Mouse (Mus musculus): ENCODE measurements at regions not wholly inside any gene's neighbourhood (a gene's known extent, or its start where the extent isn't known, plus 50 kb on each side); places are given as distances from the start of the nearest gene placed in this dataset.

DNA sequence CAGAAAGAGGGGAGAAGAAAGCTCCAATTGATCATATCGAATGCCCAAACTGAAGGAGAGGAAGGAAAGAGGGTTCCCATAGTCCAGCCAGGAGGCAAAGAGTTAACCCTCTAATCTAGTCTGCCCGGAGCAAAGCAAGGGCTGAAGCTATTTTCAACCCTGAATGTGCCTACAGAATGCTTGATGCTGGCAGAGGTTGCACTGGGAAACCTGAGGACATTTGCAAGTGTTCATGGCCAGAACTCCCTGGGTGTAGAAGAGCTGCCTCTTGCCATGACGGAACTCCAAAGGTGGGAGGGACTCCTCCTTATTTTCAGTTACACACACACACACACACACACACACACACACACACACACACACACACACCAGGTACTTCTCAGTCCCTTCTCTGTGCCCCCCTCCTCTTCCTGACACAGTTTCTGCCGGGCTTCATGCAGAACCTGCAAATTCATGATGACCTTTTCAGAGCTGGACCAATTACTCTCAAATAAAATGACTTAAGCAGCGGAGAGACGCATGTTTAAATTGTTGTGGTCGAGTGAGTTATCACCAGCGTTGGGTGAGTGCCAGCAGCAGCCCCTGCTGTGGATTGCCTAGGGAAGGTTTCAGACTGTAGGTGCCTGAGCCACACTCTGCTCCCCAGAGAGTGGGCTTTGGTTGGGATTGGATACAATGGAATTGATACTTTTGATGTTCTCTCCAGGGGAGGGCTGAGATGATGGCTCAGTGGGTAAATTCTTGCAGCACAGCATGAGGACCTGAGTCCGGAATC lies 152.1 kb upstream of the Sdk2 start:
- Histone ChIP-seq H3K27me3 (replicated peaks; ENCODE audit: control insufficient read depth, insufficient read depth, low read length) (0 out of 2 replicates have a peak, but pooled peaks cover 15% of the 10 kb centered on the region), H3K27ac (replicated peaks; ENCODE audit: low read depth, low read length) (no peak overlapping the region), H3K4me2 (ENCODE audit: low read depth, low read length) (no peak overlapping the region), H3K9me3 (ENCODE audit: control insufficient read depth, low read length) (peaks cover 6% of the 10 kb centered on the region; the same call in 1 of the 2 replicates), H3K4me1 (ENCODE audit: control insufficient read depth, insufficient read depth, low read length) (peaks cover 21% of the 10 kb centered on the region), H3K4me3 (ENCODE audit: low read depth, low read length) (no peak overlapping the region), H3K9ac (ENCODE audit: low read depth, low read length) (no peak overlapping the region), H3K36me3 (ENCODE audit: control insufficient read depth, insufficient read depth, low read length) (no peaks in the 10 kb centered on the region)
- 25% methylated on average over 9 of the region's 9 CpGs for WGBS
- ATAC-seq (ENCODE audit: low read depth) (0 out of 2 replicates have a peak, but pooled peaks have one; percentile 8), DNase-seq (ENCODE audit: low spot score) (peak; percentile 35)

DNA sequence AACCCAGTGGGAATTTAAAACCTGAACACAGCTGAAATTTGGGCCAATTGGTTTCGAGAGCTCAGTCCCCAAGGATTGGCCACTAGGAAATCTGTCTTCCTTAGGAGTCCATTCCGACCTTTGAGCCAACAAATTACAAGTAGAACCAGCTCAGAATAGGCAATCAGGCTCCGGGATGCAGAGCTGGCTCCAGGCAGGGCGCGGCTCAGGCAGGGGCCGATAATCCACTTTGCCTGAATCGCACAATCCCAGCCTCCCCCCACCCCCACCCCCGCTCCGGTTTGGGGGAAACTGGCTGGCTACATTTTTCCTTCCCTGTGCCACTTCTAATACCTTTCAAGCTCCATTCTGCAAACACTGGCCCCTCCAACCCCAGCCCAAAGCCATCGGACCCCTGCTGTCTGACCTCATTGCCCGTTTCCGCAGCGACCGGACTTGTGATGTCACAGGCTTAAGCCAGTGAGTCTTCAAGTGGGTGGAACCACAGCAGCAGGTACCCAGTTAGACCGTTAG lies 150.5 kb upstream of the Sdk2 start:
- ATAC-seq (ENCODE audit: low read depth) (peak; percentile 48; the same call in 1 of the 2 replicates), DNase-seq (ENCODE audit: low spot score) (no peak)
- Histone ChIP-seq H3K4me1 (ENCODE audit: control insufficient read depth, insufficient read depth, low read length) (peaks cover 21% of the 10 kb centered on the region), H3K9me3 (ENCODE audit: control insufficient read depth, low read length) (no peaks in the 10 kb centered on the region), H3K36me3 (ENCODE audit: control insufficient read depth, insufficient read depth, low read length) (no peaks in the 10 kb centered on the region), H3K27me3 (replicated peaks; ENCODE audit: control insufficient read depth, insufficient read depth, low read length) (0 out of 2 replicates have a peak, but pooled peaks cover 15% of the 10 kb centered on the region), H3K4me2 (ENCODE audit: low read depth, low read length) (peak overlapping the region; percentile 49), H3K4me3 (ENCODE audit: low read depth, low read length) (peak overlapping the region; percentile 20), H3K27ac (replicated peaks; ENCODE audit: low read depth, low read length) (no peak overlapping the region), H3K9ac (ENCODE audit: low read depth, low read length) (peak overlapping the region; percentile 48; the same call in 1 of the 2 replicates)
- 5% methylated on average over 15 of the region's 15 CpGs for WGBS

DNA sequence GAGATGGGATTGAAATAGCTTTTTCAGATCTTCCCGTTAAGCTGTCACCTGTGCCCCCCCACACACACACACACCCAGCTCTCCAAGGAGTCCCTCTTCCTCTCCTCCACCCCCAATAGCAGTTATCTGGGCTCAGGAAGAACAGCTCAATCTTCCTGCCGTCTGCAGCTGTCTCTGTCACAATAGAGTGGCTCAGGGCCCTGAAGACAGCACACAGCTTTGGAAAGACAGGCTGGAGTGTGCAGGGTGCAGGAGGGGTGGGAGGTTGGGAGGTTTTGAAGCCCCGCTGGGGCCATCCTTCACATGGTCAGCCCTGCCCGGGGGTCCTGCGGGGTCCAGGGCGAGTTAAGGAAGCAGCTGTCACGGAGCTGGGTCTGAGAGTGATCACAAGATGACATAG lies 149.6 kb upstream of the Sdk2 start:
- H3K9ac ChIP-seq (ENCODE audit: low read depth, low read length): no peak overlapping the region
- H3K4me2 ChIP-seq (ENCODE audit: low read depth, low read length): no peak overlapping the region
- peaks cover 21% of the 10 kb centered on the region for H3K4me1 ChIP-seq (ENCODE audit: control insufficient read depth, insufficient read depth, low read length)
- 0 out of 2 replicates have a peak, but pooled peaks cover 15% of the 10 kb centered on the region for H3K27me3 ChIP-seq (replicated peaks; ENCODE audit: control insufficient read depth, insufficient read depth, low read length)
- no peak for DNase-seq (ENCODE audit: low spot score)
- no peaks in the 10 kb centered on the region for H3K9me3 ChIP-seq (ENCODE audit: control insufficient read depth, low read length)
- 18% methylated on average over 7 of the region's 7 CpGs for WGBS
- no peak overlapping the region for H3K4me3 ChIP-seq (ENCODE audit: low read depth, low read length)
- no peaks in the 10 kb centered on the region for H3K36me3 ChIP-seq (ENCODE audit: control insufficient read depth, insufficient read depth, low read length)
- no peak overlapping the region for H3K27ac ChIP-seq (replicated peaks; ENCODE audit: low read depth, low read length)
- ATAC-seq (ENCODE audit: low read depth): no peak

DNA sequence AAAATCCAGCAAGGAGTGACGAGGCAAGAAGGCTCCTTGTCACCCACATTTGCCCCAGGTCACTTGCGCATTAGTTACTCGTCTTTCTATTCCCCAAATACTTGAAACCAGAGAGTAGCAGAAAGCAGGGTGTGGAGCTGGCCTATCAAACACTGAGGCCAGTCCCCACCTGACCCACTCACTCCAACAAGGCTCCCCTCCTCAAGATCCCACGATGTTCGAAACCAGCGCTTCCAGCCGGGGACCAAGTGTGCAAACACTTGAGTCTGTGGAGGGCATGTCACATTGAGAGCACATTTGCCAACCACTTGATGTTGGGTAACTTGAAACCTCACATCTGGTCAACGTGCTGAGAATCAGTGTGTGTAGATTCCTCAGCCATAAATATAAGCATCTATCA lies 148.4 kb upstream of the Sdk2 start:
- H3K36me3 ChIP-seq (ENCODE audit: control insufficient read depth, insufficient read depth, low read length): no peaks in the 10 kb centered on the region
- no peaks in the 10 kb centered on the region for H3K9me3 ChIP-seq (ENCODE audit: control insufficient read depth, low read length)
- no peak overlapping the region for H3K9ac ChIP-seq (ENCODE audit: low read depth, low read length)
- H3K27ac ChIP-seq (replicated peaks; ENCODE audit: low read depth, low read length): no peak overlapping the region
- ATAC-seq (ENCODE audit: low read depth) (no peak; the same call in 1 of the 2 replicates), DNase-seq (ENCODE audit: low spot score) (peak; percentile 41)
- no peak overlapping the region for H3K4me3 ChIP-seq (ENCODE audit: low read depth, low read length)
- WGBS: 58% methylated on average over 8 of the region's 8 CpGs
- H3K27me3 ChIP-seq (replicated peaks; ENCODE audit: control insufficient read depth, insufficient read depth, low read length): 0 out of 2 replicates have a peak, but pooled peaks cover 15% of the 10 kb centered on the region
- H3K4me2 ChIP-seq (ENCODE audit: low read depth, low read length): no peak overlapping the region
- peaks cover 21% of the 10 kb centered on the region for H3K4me1 ChIP-seq (ENCODE audit: control insufficient read depth, insufficient read depth, low read length)

DNA sequence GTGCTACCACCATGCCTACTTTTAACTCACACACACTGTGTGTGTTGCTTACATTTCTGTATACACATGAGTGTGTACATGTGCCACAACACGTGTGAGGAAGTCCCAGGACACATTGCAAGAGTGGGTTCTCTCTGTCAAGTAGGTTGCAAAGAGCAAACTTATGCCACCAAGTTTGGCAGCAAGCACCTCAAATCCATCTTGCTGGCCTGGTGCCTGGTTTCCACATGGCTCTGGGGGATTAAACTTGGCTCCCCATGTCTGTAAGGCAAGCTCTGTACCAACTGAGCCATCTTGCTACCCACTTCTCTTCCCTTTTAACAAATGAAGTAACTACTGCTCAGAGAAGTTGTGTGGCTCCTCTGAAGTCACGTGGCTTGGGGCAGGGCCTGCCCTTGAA lies 145.3 kb upstream of the Sdk2 start:
- 65% methylated on average over 2 of the region's 2 CpGs for WGBS
- Histone ChIP-seq H3K27me3 (replicated peaks; ENCODE audit: control insufficient read depth, insufficient read depth, low read length) (0 out of 2 replicates have a peak, but pooled peaks cover 6% of the 10 kb centered on the region), H3K4me2 (ENCODE audit: low read depth, low read length) (no peak overlapping the region), H3K36me3 (ENCODE audit: control insufficient read depth, insufficient read depth, low read length) (no peaks in the 10 kb centered on the region), H3K4me1 (ENCODE audit: control insufficient read depth, insufficient read depth, low read length) (peaks cover 5% of the 10 kb centered on the region; the same call in 1 of the 2 replicates), H3K4me3 (ENCODE audit: low read depth, low read length) (no peak overlapping the region), H3K27ac (replicated peaks; ENCODE audit: low read depth, low read length) (no peak overlapping the region), H3K9me3 (ENCODE audit: control insufficient read depth, low read length) (no peaks in the 10 kb centered on the region), H3K9ac (ENCODE audit: low read depth, low read length) (no peak overlapping the region)
- ATAC-seq (ENCODE audit: low read depth) (no peak), DNase-seq (ENCODE audit: low spot score) (no peak)

DNA sequence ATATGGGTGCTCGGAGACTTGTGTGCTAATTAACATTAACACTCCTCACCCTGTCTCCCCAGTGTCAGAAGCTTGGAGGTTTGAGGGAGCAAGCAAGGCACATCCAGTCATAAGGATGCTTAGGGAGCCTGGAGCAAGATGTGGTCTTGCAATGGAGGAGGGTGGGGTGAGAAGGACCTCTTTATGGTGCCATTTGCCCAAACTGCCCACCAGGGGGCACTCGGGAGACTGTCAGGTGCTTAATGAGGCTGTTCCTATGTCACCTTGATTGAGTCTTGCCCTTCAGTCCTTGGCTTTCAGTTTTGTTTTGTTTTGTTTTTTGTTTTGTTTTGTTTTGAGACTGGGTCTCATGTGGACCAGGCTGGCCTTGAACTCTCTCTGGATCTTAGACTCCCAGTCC lies 138.3 kb upstream of the Sdk2 start:
- H3K27me3 ChIP-seq (replicated peaks; ENCODE audit: control insufficient read depth, insufficient read depth, low read length): no peaks in the 10 kb centered on the region
- peak; percentile 38 for DNase-seq (ENCODE audit: low spot score)
- H3K36me3 ChIP-seq (ENCODE audit: control insufficient read depth, insufficient read depth, low read length): no peaks in the 10 kb centered on the region
- WGBS: 46% methylated on average over 2 of the region's 2 CpGs
- no peak for ATAC-seq (ENCODE audit: low read depth)
- H3K9ac ChIP-seq (ENCODE audit: low read depth, low read length): no peak overlapping the region
- no peak overlapping the region for H3K4me3 ChIP-seq (ENCODE audit: low read depth, low read length)
- no peaks in the 10 kb centered on the region for H3K9me3 ChIP-seq (ENCODE audit: control insufficient read depth, low read length)
- H3K4me1 ChIP-seq (ENCODE audit: control insufficient read depth, insufficient read depth, low read length): no peaks in the 10 kb centered on the region
- no peak overlapping the region for H3K4me2 ChIP-seq (ENCODE audit: low read depth, low read length)
- no peak overlapping the region for H3K27ac ChIP-seq (replicated peaks; ENCODE audit: low read depth, low read length)

DNA sequence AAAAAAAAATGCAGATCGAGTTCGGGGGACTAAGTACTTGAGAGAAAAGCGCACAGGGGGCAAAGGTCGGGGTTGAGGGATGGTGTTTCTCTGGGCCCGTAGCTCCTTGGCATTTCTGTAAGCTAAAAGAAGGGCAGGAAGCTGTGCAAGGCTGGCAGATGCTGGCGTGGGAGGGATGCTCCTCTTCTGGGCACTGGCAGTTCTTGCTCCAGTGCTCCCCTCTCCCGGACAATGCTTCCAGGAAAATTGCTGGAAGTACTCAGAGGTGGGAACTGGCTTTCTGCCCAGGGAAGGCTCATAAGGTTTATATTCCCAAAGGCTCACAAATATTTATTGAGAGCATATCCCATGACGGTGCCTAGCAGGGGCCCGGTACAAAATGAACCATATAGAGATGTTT lies 136.6 kb upstream of the Sdk2 start:
- no peak for ATAC-seq (ENCODE audit: low read depth)

DNA sequence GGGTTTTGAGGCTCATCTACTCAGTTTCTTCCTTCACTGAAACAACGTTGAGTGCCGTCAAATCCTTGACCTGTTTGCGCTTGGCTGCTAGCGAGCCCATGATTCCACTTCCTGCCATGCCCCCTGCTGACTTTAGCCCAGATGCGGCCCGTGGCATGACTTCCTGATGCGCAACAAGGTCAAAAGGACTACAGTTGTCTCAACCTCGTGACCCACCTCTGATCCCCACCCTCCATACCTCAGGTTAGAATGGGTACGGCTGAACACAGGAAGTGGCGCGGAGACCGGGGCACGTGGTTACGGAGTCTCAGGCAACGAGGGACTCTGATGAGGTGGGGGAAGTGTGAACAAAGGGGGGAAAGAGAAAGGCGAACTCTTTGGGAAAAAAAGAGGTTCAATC lies 135.6 kb upstream of the Sdk2 start:
- DNase-seq (ENCODE audit: low spot score): peak; percentile 23
- Histone ChIP-seq H3K4me1 (ENCODE audit: control insufficient read depth, insufficient read depth, low read length) (peaks cover 14% of the 10 kb centered on the region), H3K4me2 (ENCODE audit: low read depth, low read length) (no peak overlapping the region), H3K36me3 (ENCODE audit: control insufficient read depth, insufficient read depth, low read length) (no peaks in the 10 kb centered on the region), H3K9ac (ENCODE audit: low read depth, low read length) (no peak overlapping the region), H3K4me3 (ENCODE audit: low read depth, low read length) (no peak overlapping the region), H3K27ac (replicated peaks; ENCODE audit: low read depth, low read length) (no peak overlapping the region), H3K9me3 (ENCODE audit: control insufficient read depth, low read length) (no peaks in the 10 kb centered on the region), H3K27me3 (replicated peaks; ENCODE audit: control insufficient read depth, insufficient read depth, low read length) (no peaks in the 10 kb centered on the region)
- 76% methylated on average over 16 of the region's 16 CpGs for WGBS
- no peak for ATAC-seq (ENCODE audit: low read depth)

More for the DNA sequence above, 136.6 kb upstream of the Sdk2 start:
- Histone ChIP-seq H3K9ac (ENCODE audit: low read depth, low read length) (no peak overlapping the region), H3K27me3 (replicated peaks; ENCODE audit: control insufficient read depth, insufficient read depth, low read length) (no peaks in the 10 kb centered on the region), H3K4me1 (ENCODE audit: control insufficient read depth, insufficient read depth, low read length) (peaks cover 13% of the 10 kb centered on the region), H3K27ac (replicated peaks; ENCODE audit: low read depth, low read length) (no peak overlapping the region), H3K9me3 (ENCODE audit: control insufficient read depth, low read length) (no peaks in the 10 kb centered on the region), H3K4me3 (ENCODE audit: low read depth, low read length) (no peak overlapping the region), H3K36me3 (ENCODE audit: control insufficient read depth, insufficient read depth, low read length) (no peaks in the 10 kb centered on the region), H3K4me2 (ENCODE audit: low read depth, low read length) (no peak overlapping the region)
- 51% methylated on average over 9 of the region's 9 CpGs for WGBS
- peak; percentile 30 for DNase-seq (ENCODE audit: low spot score)

All from embryonic facial prominence, embryonic 14.5 days (tissue).